Mouse (Mus musculus) brown adipose tissue, adult 24 weeks (tissue): ENCODE measurements around the gene Mgp. TPM values are rescaled to one million over a fixed set of nuclear protein-coding genes. Genes with fewer than 3 reads are reported as not detected.

ENCODE experiments used
- polyA plus RNA-seq: library from polyadenylated mRNA; stranded (reverse); fragments of >200 nt; gene quantifications from 2 replicates; pipeline ENCODE4 v1.2.4, GENCODE M21; 2012; ENCODE audit not compliant: missing spikeins, insufficient read depth, insufficient read length

The Mgp gene
- polyA plus RNA-seq, 1 experiment, result 126 TPM

Other genes starting within 250 kb of the Mgp start
- gene Plbd1, start 213.9 kb downstream of the Mgp start, polyA plus RNA-seq, result 175 and 251 TPM in 2 replicates
- not detected in 2 replicates for gene Gucy2c, start 94.1 kb downstream of the Mgp start, polyA plus RNA-seq
- not detected in 2 replicates for gene Hist4h4, start 71.4 kb downstream of the Mgp start, polyA plus RNA-seq
- gene H2afj, start 67.6 kb downstream of the Mgp start, polyA plus RNA-seq, result 53.0 and 64.2 TPM in 2 replicates
- gene BC049715, start 48.2 kb downstream of the Mgp start, polyA plus RNA-seq, result not detected in 2 replicates
- gene Wbp11, start 47.6 kb downstream of the Mgp start, polyA plus RNA-seq, result 21.2 and 23.2 TPM in 2 replicates
- not detected in 2 replicates for gene Smco3, start 40.4 kb downstream of the Mgp start, polyA plus RNA-seq
- gene Art4, start 18.1 kb downstream of the Mgp start, polyA plus RNA-seq, result not detected in 2 replicates
- not detected in 2 replicates for gene Erp27, start 46.4 kb upstream of the Mgp start, polyA plus RNA-seq
- gene Pde6h, start 48.0 kb upstream of the Mgp start, polyA plus RNA-seq, result not detected in 2 replicates
- 26.5 and 27.0 TPM in 2 replicates for gene Arhgdib, start 66.1 kb upstream of the Mgp start, polyA plus RNA-seq